Mouse (Mus musculus): ENCODE data around the gene Gstk1. TPM values are rescaled to one million over a fixed set of nuclear protein-coding genes. Genes with fewer than 3 reads are reported as not detected.

Gene Gstk1
- 6.0 and 7.8 TPM in 2 replicates for total RNA-seq (2014; fragmentation: Nextera tagmentation)
- 1.6 and 5.3 TPM in 2 replicates for total RNA-seq (2017)

GRCm38 (mm10) chr6:42245711-42246353 lies at the start of gene Gstk1:
TSS of gene Gstk1 (plus strand) at chr6:42245935.
- peak; percentile 99 for ATAC-seq (replicated peaks; ENCODE audit: low FRiP score, low TSS enrichment, poor library complexity, severe bottlenecking)

GRCm38 (mm10) chr6:42197710-42198109 lies 48.0 kb upstream of the Gstk1 start:
- no peak for ATAC-seq (replicated peaks; ENCODE audit: low FRiP score, low TSS enrichment, poor library complexity, severe bottlenecking)

- ATAC-seq (replicated peaks; ENCODE audit: low FRiP score, low TSS enrichment, poor library complexity, severe bottlenecking): no peak
Measured at GRCm38 (mm10) chr6:42199498-42199897, 46.2 kb upstream of the Gstk1 start.

- ATAC-seq (replicated peaks; ENCODE audit: low FRiP score, low TSS enrichment, poor library complexity, severe bottlenecking): no peak
Measured at GRCm38 (mm10) chr6:42215028-42215427, 30.7 kb upstream of the Gstk1 start, which contains the start of gene Tas2r144. TSS of gene Tas2r144 (plus strand) at chr6:42215328.

GRCm38 (mm10) chr6:42222286-42222685 lies 23.4 kb upstream of the Gstk1 start:
- no peak for ATAC-seq (replicated peaks; ENCODE audit: low FRiP score, low TSS enrichment, poor library complexity, severe bottlenecking)

- no peak for ATAC-seq (replicated peaks; ENCODE audit: low FRiP score, low TSS enrichment, poor library complexity, severe bottlenecking)
Measured at GRCm38 (mm10) chr6:42225046-42225445, 20.7 kb upstream of the Gstk1 start.

GRCm38 (mm10) chr6:42227240-42228101 lies 18.3 kb upstream of the Gstk1 start:
- ATAC-seq (replicated peaks; ENCODE audit: low FRiP score, low TSS enrichment, poor library complexity, severe bottlenecking): peak; percentile 90

GRCm38 (mm10) chr6:42229610-42230009 lies 16.1 kb upstream of the Gstk1 start:
- no peak for ATAC-seq (replicated peaks; ENCODE audit: low FRiP score, low TSS enrichment, poor library complexity, severe bottlenecking)

GRCm38 (mm10) chr6:42231191-42231590 lies 14.5 kb upstream of the Gstk1 start:
- ATAC-seq (replicated peaks; ENCODE audit: low FRiP score, low TSS enrichment, poor library complexity, severe bottlenecking): no peak

GRCm38 (mm10) chr6:42237276-42237805 lies 8.4 kb upstream of the Gstk1 start:
- no peak for ATAC-seq (replicated peaks; ENCODE audit: low FRiP score, low TSS enrichment, poor library complexity, severe bottlenecking)

- no peak for ATAC-seq (replicated peaks; ENCODE audit: low FRiP score, low TSS enrichment, poor library complexity, severe bottlenecking)
Measured at GRCm38 (mm10) chr6:42241311-42242045, 4.3 kb upstream of the Gstk1 start.

GRCm38 (mm10) chr6:42247173-42247572 lies 1.4 kb downstream of the Gstk1 start:
- ATAC-seq (replicated peaks; ENCODE audit: low FRiP score, low TSS enrichment, poor library complexity, severe bottlenecking): no peak

GRCm38 (mm10) chr6:42247981-42248380 lies 2.2 kb downstream of the Gstk1 start:
- no peak for ATAC-seq (replicated peaks; ENCODE audit: low FRiP score, low TSS enrichment, poor library complexity, severe bottlenecking)

- ATAC-seq (replicated peaks; ENCODE audit: low FRiP score, low TSS enrichment, poor library complexity, severe bottlenecking): no peak
Measured at GRCm38 (mm10) chr6:42251791-42252190, 6.1 kb downstream of the Gstk1 start.

- no peak for ATAC-seq (replicated peaks; ENCODE audit: low FRiP score, low TSS enrichment, poor library complexity, severe bottlenecking)
Measured at GRCm38 (mm10) chr6:42253103-42253502, 7.4 kb downstream of the Gstk1 start.

GRCm38 (mm10) chr6:42257303-42257863 lies 11.6 kb downstream of the Gstk1 start:
- peak; percentile 97 for ATAC-seq (replicated peaks; ENCODE audit: low FRiP score, low TSS enrichment, poor library complexity, severe bottlenecking)

- ATAC-seq (replicated peaks; ENCODE audit: low FRiP score, low TSS enrichment, poor library complexity, severe bottlenecking): no peak
Measured at GRCm38 (mm10) chr6:42260430-42260829, 14.7 kb downstream of the Gstk1 start.

GRCm38 (mm10) chr6:42261524-42262170 lies 15.9 kb downstream of the Gstk1 start, which contains the start of gene Tmem139:
TSS of gene Tmem139 (plus strand) at chr6:42261970.
- no peak for ATAC-seq (replicated peaks; ENCODE audit: low FRiP score, low TSS enrichment, poor library complexity, severe bottlenecking)

Measured in megakaryocyte-erythroid progenitor cell, adult 5-6 weeks (primary cell).